Mouse (Mus musculus) megakaryocyte progenitor cell, adult 5-6 weeks (primary cell): ENCODE results near the gene Pcdh10. TPM values are rescaled to one million over a fixed set of nuclear protein-coding genes. Genes with fewer than 3 reads are reported as not detected.
A peak's percentile ranks its signal among the peaks of the same experiment; 100 is the strongest.

Source experiments
- ATAC-seq: replicated peaks from 2 replicates; pipeline ENCODE4 v1.8.0; 2016; ENCODE audit warnings: mild to moderate bottlenecking, moderate TSS enrichment, inconsistent platforms; ENCODE audit not compliant: poor library complexity
- total RNA-seq, 2 experiments: library from RNA; stranded (forward) in 1 of 2; stranded (reverse) in 1 of 2; fragments of 157-497, 149-512 nt in 1 of 2; fragments of 200-1000 nt in 1 of 2; gene quantifications; 2 replicates each; pipeline versions ENCODE4 v1.2.3 to v1.2.4; 2015 to 2017

The Pcdh10 gene
- total RNA-seq (2015) = not detected in 2 replicates
- total RNA-seq (2017) = not detected in 2 replicates

- peak; percentile 85 for ATAC-seq
These were observed at the start of gene Pcdh10 for GRCm38 (mm10) chr3:45378145-45378544. Gene Pcdh10 (plus strand): TSS chr3:45378398.

DNA sequence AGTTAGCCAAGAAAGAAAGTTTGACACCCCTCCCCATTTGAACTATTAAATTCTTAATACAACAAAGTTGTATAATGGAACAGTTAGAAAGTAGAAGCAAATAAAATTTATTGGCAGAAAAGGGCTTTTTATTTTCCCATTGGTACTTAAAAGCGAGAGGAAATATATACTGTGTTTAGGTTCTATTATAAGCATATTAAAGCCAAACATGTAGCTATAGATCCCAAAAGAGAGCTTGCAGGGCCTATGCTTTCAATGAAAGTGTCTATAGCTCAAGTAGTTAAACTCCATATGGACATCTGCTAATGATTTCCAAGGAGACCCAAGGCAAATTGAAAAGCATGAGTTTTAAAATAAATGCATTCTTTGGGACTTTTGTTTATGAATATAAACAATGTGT, 22.3 kb upstream of the Pcdh10 start:
- no peak for ATAC-seq

DNA sequence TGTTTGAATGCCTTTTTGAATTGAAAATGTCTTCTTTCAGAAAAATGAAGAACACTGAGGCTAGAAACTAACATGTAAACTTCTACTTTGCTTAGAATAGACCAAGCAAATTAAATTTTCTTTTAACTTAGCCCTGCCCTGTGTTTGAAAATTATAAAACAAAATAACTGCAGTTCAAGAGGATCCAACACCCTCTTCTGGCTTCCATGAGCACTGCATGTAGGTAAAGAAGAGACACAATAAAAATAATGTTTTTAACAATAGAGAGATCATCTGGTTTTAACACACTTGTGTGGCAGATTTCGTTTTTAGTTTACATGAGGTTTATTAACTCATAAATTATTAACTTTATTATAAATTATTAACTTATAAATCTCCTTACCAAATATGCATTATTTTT, 9.2 kb upstream of the Pcdh10 start:
- ATAC-seq = no peak

DNA sequence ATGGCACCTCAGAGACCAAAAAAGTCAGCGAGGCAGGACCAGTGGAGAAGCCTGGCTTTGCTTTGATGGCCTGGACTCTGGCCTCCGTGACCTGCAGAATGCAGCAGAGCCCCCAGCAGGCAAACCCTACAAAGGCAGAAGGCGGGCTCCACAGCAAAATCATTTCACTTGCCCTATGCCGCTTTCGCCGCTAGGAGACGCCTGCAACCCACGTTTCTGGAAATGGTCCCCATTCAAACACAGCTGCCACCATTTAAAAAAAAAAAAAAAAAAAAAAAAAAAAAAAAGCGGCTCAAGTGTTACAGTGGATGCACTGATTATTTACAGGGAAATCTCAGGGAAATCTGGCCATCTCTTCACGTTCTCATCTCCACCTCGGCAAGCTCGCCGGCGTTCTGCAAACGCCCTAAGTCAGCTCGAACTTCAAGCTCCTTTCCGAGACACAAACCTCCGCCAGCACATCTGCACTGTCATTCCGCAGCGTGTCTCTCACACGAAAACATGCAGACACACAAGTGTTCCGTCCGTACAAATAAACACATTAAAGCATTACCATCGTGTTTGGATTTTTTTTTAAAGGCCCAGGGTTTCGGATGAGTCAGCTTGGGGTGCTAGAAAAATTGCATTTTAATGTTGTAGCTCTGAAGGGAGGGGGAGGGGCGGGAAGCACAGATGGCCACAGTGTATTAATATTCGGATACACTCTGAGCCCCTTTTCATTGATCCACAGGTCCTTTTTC, 2.3 kb upstream of the Pcdh10 start:
- peak; percentile 67 for ATAC-seq

- ATAC-seq = no peak
These were observed 1.5 kb upstream of the Pcdh10 start for GRCm38 (mm10) chr3:45376501-45377390.

- no peak for ATAC-seq
These were observed 703 bp upstream of the Pcdh10 start for GRCm38 (mm10) chr3:45377391-45377998.

GRCm38 (mm10) chr3:45379541-45379971, 1.4 kb downstream of the Pcdh10 start:
- no peak for ATAC-seq

DNA sequence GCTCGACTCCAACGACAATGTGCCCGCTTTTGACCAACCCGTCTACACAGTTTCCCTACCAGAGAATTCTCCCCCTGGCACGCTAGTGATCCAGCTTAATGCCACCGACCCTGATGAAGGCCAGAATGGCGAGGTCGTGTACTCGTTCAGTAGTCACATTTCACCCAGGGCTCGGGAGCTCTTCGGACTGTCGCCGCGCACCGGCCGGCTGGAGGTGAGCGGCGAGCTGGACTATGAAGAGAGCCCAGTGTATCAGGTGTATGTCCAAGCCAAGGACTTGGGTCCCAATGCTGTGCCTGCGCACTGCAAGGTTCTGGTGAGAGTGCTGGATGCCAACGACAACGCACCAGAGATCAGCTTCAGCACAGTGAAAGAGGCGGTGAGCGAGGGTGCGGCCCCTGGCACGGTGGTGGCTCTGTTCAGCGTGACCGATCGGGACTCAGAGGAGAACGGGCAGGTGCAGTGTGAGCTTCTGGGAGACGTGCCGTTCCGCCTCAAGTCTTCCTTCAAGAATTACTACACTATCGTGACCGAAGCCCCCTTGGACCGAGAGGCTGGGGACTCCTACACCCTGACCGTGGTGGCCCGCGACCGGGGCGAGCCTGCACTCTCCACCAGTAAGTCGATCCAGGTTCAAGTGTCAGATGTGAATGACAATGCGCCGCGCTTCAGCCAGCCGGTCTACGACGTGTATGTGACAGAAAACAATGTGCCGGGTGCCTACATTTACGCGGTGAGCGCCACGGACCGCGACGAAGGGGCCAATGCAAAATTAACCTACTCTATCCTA, 2.0 kb downstream of the Pcdh10 start:
- ATAC-seq = no peak

DNA sequence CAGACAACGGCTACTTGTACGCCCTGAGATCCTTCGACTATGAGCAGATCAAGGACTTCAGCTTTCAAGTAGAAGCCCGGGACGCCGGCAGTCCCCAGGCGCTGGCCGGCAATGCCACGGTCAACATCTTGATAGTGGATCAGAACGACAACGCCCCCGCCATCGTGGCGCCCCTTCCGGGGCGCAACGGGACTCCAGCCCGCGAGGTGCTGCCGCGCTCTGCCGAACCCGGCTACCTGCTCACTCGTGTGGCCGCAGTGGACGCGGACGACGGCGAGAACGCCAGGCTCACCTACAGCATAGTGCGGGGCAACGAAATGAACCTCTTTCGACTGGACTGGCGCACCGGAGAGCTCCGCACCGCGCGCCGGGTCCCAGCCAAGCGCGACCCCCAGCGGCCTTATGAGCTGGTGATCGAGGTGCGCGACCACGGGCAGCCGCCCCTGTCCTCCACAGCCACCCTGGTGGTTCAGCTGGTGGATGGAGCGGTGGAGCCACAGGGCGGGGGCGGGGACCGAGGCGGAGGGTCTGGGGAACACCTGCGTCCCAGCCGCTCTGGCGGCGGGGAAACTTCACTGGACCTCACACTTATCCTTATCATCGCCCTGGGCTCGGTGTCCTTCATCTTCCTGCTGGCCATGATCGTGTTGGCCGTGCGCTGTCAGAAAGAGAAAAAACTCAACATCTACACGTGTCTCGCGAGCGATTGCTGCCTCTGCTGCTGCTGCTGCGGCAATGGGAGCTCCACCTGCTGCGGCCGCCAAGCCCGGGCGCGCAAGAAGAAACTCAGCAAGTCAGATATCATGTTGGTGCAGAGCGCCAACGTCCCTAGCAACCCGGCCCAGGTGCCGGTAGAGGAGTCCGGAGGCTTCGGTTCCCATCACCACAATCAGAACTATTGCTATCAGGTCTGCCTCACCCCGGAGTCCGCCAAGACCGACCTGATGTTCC, 2.9 kb downstream of the Pcdh10 start:
- ATAC-seq = no peak

- no peak for ATAC-seq
These were observed 4.0 kb downstream of the Pcdh10 start for GRCm38 (mm10) chr3:45382032-45382755.

DNA sequence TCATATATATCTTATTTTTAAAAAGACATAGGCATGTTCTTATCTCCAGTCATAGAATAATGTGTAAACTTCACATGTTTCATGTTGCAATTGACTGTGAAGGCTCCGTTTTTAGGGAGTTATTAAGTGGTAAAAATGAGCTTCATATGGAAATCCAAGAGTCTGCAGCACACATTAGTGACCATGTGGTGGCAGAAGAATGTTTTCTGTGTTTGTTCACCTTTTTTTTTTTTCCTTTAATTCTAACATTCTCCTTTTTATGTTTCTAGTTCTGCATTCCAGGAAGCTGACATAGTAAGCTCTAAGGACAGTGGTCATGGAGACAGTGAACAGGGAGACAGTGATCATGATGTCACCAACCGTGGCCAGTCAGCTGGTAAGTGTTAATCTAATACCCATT, 5.6 kb downstream of the Pcdh10 start:
- ATAC-seq = no peak

GRCm38 (mm10) chr3:45385028-45385427, 6.8 kb downstream of the Pcdh10 start:
- ATAC-seq = no peak

DNA sequence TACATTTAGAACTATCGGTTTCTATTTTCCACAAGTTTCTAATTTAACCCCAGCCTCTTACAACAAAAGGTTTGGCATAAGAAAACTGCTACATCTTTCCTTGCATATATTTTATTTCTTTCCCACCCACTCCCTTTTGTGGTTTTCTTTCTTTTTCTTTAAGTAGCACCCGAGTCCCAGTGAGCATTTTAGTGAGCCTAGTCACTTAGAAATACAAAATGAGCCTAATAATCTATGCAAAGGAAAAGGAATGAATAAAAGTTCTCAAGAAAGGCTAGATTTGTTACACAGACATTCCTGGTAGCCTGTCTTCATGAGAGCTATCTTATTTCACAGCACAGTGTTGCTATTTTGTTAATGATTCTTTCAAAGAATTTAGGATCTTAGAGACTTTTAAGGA, 7.3 kb downstream of the Pcdh10 start:
- ATAC-seq = no peak

DNA sequence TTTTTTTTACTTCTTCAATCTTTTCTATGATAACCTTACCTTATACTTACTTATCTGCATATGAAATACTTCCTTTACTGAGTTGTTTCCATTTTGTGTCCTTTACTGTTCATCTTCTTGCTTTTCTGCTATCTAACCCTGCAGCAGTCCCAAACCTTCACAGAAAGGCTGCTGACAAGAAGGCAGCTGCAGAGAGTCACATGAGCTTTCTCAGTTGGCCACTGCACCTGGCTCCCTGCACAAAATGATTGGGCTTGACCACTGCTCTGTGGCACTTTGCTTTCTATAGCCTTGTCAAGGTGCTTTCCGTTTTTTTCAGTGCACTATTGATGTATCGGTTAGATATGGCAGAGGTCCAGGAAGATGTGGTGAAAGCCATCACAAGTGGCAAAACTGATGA, 8.3 kb downstream of the Pcdh10 start:
- no peak for ATAC-seq

DNA sequence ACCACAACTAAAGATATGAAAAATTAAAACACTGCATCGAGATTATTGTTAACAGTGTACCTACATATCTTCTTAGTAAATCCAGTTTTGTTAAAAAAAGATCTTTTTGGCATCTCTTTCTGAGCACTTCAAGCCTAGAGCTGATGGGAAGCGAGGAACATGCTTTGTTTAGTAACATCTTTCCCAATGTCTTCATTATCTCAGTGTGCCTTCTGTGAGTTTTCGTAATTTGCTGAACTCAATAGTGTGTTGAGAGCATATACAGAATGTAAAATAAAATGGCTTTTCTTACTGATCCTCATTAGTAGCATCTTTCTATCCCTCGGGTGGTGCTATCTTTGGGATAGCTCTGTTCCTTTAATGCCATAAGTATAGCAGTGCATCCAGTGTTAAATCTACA, 18.9 kb downstream of the Pcdh10 start:
- ATAC-seq = no peak

- ATAC-seq = no peak
These were observed 25.0 kb downstream of the Pcdh10 start for GRCm38 (mm10) chr3:45403239-45403638.

GRCm38 (mm10) chr3:45431691-45432090, 53.5 kb downstream of the Pcdh10 start:
- ATAC-seq = no peak

DNA sequence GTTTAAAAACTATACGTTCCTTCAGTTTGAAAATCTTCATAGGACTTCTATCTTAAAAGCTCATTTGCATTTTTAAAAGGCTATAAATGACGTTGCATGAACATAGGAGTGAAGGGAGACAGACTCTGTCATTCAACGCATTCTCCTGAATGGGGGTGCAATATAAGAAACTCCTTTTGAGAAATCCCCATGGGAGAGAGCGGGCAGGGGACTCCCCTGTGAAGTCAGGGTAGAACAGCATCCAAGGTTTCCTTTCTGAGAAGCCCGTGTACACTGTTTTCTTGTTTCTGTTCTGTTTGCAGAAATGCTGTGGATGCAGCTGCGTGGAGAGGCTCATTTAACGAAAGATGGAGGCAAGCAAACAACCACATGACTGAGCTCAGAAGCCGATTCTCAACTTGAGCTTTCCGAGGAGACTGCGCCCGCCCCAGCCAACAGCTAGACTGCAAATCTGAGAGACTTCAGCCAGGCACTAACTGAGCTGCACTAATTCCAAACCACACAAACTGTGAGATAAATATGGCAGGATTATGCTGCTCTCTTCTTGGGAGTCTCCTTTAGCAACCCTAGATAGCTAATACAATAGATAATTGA, 54.1 kb downstream of the Pcdh10 start:
- no peak for ATAC-seq
